Mouse (Mus musculus) kidney, adult 2 months (tissue): ENCODE measurements around the gene Fbxo36.

Experiments
- CTCF ChIP-seq: fragments of 200-500 bp; conservative IDR thresholded peaks from 2 replicates; pipeline ENCODE4 v1.5.1; 2011; ENCODE audit warnings: low read depth, mild to moderate bottlenecking, control low read depth, low read length, moderate library complexity, mixed read lengths; ENCODE audit not compliant: insufficient read depth, insufficient read length
- POLR2A ChIP-seq: fragments of 200-500 bp; IDR thresholded peaks from one replicate; pipeline ENCODE4 v1.6.1; 2011; ENCODE audit warnings: low read depth, low read length, control low read depth

DNA sequence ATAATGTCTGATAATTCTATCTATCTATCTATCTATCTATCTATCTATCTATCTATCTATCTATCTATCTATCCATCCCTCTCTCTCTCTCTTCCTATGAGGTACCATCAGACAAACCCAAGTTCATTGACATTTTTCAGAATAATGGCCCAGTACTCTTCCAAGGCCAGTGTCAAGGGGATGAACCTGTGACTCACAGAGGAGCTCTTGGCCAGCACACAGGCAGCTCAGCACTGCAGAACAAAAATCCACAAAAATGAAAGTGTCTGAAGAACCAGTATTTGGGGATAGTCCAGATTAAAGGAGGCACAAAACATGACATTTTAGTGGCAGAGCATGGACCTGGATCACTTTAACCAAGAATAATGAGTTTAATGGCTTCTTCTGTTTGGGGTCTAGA lies 103.0 kb downstream of the Fbxo36 start:
- TF ChIP-seq POLR2A, result no peak
- no peak for TF ChIP-seq CTCF
